Mouse (Mus musculus): ENCODE results near the gene Gm5134. TPM values are rescaled to one million over a fixed set of nuclear protein-coding genes. Genes with fewer than 3 reads are reported as not detected.

Gene Gm5134
- polyA plus RNA-seq, 1 experiment from 2014 or later: 0.11 TPM

Small RNAs within 50 kb of the gene (microRNA-seq; reads per million reads assigned to microRNA genes)
- not detected for gene Mir6409

Other genes with a start within 250 kb of the Gm5134 start
- 30.9 and 32.5 TPM in 2 replicates for gene Cabin1, start 190.2 kb upstream of the Gm5134 start, polyA plus RNA-seq (2015; fragmentation: Nextera tagmentation; extraction: Ambion mirVana)
- gene Ddt, start 181.1 kb upstream of the Gm5134 start, polyA plus RNA-seq (2015; fragmentation: Nextera tagmentation; extraction: Ambion mirVana): 92.4 and 95.9 TPM in 2 replicates
- gene Gm20441, start 173.6 kb upstream of the Gm5134 start, polyA plus RNA-seq (2015; fragmentation: Nextera tagmentation; extraction: Ambion mirVana): 0.86 TPM in 1 of 2 replicates, not detected in the other
- gene Gstt3, start 173.1 kb upstream of the Gm5134 start, polyA plus RNA-seq (2015; fragmentation: Nextera tagmentation; extraction: Ambion mirVana): 19.6 and 21.5 TPM in 2 replicates
- gene Gstt1, start 155.9 kb upstream of the Gm5134 start, polyA plus RNA-seq (2015; fragmentation: Nextera tagmentation; extraction: Ambion mirVana): 14.9 and 16.3 TPM in 2 replicates
- not detected in 2 replicates for gene Gstt4, start 132.0 kb upstream of the Gm5134 start, polyA plus RNA-seq (2015; fragmentation: Nextera tagmentation; extraction: Ambion mirVana)
- gene Gstt2, start 117.1 kb upstream of the Gm5134 start, polyA plus RNA-seq (2015; fragmentation: Nextera tagmentation; extraction: Ambion mirVana): 12.7 and 13.8 TPM in 2 replicates
- 1,677 and 1,740 TPM in 2 replicates for gene Mif, start 94.3 kb upstream of the Gm5134 start, polyA plus RNA-seq (2015; fragmentation: Nextera tagmentation; extraction: Ambion mirVana)
- 3.4 and 3.7 TPM in 2 replicates for gene Derl3, start 61.1 kb upstream of the Gm5134 start, polyA plus RNA-seq (2015; fragmentation: Nextera tagmentation; extraction: Ambion mirVana)
- gene Smarcb1, start 32.9 kb upstream of the Gm5134 start, polyA plus RNA-seq (2015; fragmentation: Nextera tagmentation; extraction: Ambion mirVana): 247 and 248 TPM in 2 replicates
- gene Chchd10, start 21.4 kb upstream of the Gm5134 start, polyA plus RNA-seq (2015; fragmentation: Nextera tagmentation; extraction: Ambion mirVana): 9.8 and 11.5 TPM in 2 replicates
- 194 and 198 TPM in 2 replicates for gene Mmp11, start 18.0 kb upstream of the Gm5134 start, polyA plus RNA-seq (2015; fragmentation: Nextera tagmentation; extraction: Ambion mirVana)
- gene Gm867, start 13.8 kb upstream of the Gm5134 start, polyA plus RNA-seq (2015; fragmentation: Nextera tagmentation; extraction: Ambion mirVana): 0.15 TPM in 1 of 2 replicates, not detected in the other
- 0.33 and 0.66 TPM in 2 replicates for gene Vpreb3, start 11.5 kb upstream of the Gm5134 start, polyA plus RNA-seq (2015; fragmentation: Nextera tagmentation; extraction: Ambion mirVana)
- gene Zfp280b, start 78.1 kb downstream of the Gm5134 start, polyA plus RNA-seq (2015; fragmentation: Nextera tagmentation; extraction: Ambion mirVana): 22.1 and 22.5 TPM in 2 replicates
- gene Slc5a4b, start 156.4 kb downstream of the Gm5134 start, polyA plus RNA-seq (2015; fragmentation: Nextera tagmentation; extraction: Ambion mirVana): not detected in 2 replicates
- gene Slc5a4a, start 192.9 kb downstream of the Gm5134 start, polyA plus RNA-seq (2015; fragmentation: Nextera tagmentation; extraction: Ambion mirVana): not detected in 2 replicates

Measured in limb, embryonic 13.5 days (tissue).